Mouse (Mus musculus) hindbrain, postnatal 0 days (tissue): Measurements from ENCODE around the gene Ror2. TPM values are rescaled to one million over a fixed set of nuclear protein-coding genes. Genes with fewer than 3 reads are reported as not detected.

Experiments used
- ATAC-seq: fragments of 200-750 bp; cut with Nextera tagmentation; 2 replicates; pipeline ENCODE4 v1.8.0; 2017; ENCODE audit warnings: mild to moderate bottlenecking, moderate TSS enrichment, moderate library complexity
- DNase-seq: peaks from one replicate; pipeline ENCODE4 v3.0.0-alpha.2; 2015; ENCODE audit warnings: low spot score
- H3K27ac ChIP-seq: fragments of 300-500 bp; sonication (generic); 2 replicates; pipeline ENCODE4 v1.5.1; 2014; ENCODE audit warnings: mild to moderate bottlenecking
- H3K27me3 ChIP-seq: fragments of 300-500 bp; sonication (generic); 2 replicates; pipeline ENCODE4 v1.6.1; 2014; ENCODE audit warnings: low read length, mixed read lengths; ENCODE audit not compliant: insufficient read depth
- H3K36me3 ChIP-seq: fragments of 300-500 bp; sonication (generic); 2 replicates; pipeline ENCODE4 v1.6.1; 2014; ENCODE audit warnings: low read length, mixed read lengths; ENCODE audit not compliant: insufficient read depth
- H3K4me1 ChIP-seq: fragments of 300-500 bp; sonication (generic); 2 replicates; pipeline ENCODE4 v1.6.1; 2014; ENCODE audit warnings: antibody characterized with exemption, low read length, mixed read lengths; ENCODE audit not compliant: insufficient read depth
- H3K4me2 ChIP-seq: fragments of 300-500 bp; sonication (generic); 2 replicates; pipeline ENCODE4 v1.6.1; 2014; ENCODE audit warnings: low read depth, mild to moderate bottlenecking, low read length, moderate library complexity, mixed read lengths
- H3K4me3 ChIP-seq: fragments of 300-500 bp; sonication (generic); 2 replicates; pipeline ENCODE4 v1.5.1; 2014; ENCODE audit warnings: low read length
- H3K9ac ChIP-seq: fragments of 300-500 bp; sonication (generic); replicated peaks from 2 replicates; pipeline ENCODE4 v1.6.1; 2014; ENCODE audit warnings: mild to moderate bottlenecking, low read length, moderate library complexity, mixed read lengths
- H3K9me3 ChIP-seq: fragments of 300-500 bp; sonication (generic); 2 replicates; pipeline ENCODE4 v1.6.1; 2016; ENCODE audit warnings: low read length, mixed read lengths
- CTCF ChIP-seq: IDR thresholded peaks from 2 replicates; pipeline ENCODE4 v1.5.1; 2016; ENCODE audit warnings: antibody characterized with exemption, control low read depth, low read depth
- WGBS: fragments of 180-500 bp; shearing (Covaris S2); extraction: QIAGEN DNeasy Blood & Tissue Kit; methylation state at CpG from one replicate; pipeline ENCODE4 v1.1.7; 2014; 5-methylcytosine and 5-hydroxymethylcytosine counted together
- polyA plus RNA-seq: library from polyadenylated mRNA; unstranded; fragments of >200 nt; fragmentation: Nextera tagmentation; extraction: Ambion mirVana; gene quantifications from 2 replicates; pipeline ENCODE4 v1.2.1, GENCODE M21; 2015
- total RNA-seq: library from RNA; depleted of rRNA; stranded (reverse); fragments of >200 nt; gene quantifications from 2 replicates; pipeline ENCODE4 v1.2.3, GENCODE M21; 2014

The Ror2 gene
- total and polyA plus RNA-seq, 2 experiments from 2014 or later, result 2.5 to 7.5 TPM

DNA sequence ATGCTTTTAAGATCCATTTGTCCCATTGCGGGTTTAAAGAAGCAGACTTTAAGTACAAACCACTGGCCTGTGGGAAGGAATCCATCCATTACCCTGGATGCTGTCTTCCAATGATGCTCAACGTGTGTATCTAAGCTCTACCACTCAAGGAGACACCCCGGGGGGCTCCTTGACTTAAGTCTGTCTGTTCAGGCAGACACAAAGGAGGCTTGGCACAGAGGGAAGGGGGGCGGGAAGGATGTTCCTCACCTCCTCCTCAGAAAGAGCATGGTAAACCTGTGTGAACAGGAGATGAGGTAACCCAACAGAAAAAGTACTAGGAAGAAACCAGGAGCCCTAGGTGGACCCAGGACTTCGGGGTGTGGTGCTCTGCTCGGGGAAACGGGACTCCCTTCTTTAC lies 50.0 kb downstream of the Ror2 start:
- ATAC-seq, result peak; percentile 6; the same call in 1 of the 2 replicates
- H3K27ac ChIP-seq, result peak overlapping the region; percentile 52; the same call in 1 of the 2 replicates

DNA sequence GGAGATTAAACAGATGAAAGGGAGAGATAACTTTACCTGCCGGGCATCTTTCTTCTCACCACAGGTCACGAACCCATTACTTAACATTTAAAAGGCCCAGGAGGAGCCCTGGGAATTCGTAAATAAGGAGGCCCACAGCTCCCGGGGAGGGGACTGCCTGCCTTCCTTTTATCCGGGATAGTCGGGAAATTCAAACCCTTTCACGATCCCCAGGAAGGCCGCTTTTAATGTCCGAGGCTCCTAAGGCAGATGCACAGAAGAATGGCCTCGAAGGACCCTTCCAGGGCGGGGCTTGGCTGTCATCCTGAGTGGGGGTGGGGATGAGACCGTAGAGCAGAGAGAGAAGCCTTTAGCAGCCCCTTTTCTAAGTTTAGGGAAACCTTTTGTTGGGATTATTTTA lies 51.1 kb downstream of the Ror2 start:
- 20% methylated on average over 12 of the region's 12 CpGs for WGBS
- ATAC-seq, result no peak
- no peak overlapping the region for H3K9ac ChIP-seq
- no peak overlapping the region for H3K27ac ChIP-seq
- no peaks in the 10 kb centered on the region for H3K36me3 ChIP-seq
- H3K4me3 ChIP-seq, result no peak overlapping the region
- no peak overlapping the region for H3K4me2 ChIP-seq
- peak; percentile 18 for DNase-seq
- H3K4me1 ChIP-seq, result peaks cover 16% of the 10 kb centered on the region; the same call in 1 of the 2 replicates
- TF ChIP-seq CTCF, result no peak
- no peaks in the 10 kb centered on the region for H3K9me3 ChIP-seq
- no peaks in the 10 kb centered on the region for H3K27me3 ChIP-seq

More for the DNA sequence above, 50.0 kb downstream of the Ror2 start:
- peak; percentile 13 for DNase-seq
- no peak overlapping the region for H3K4me2 ChIP-seq
- TF ChIP-seq CTCF, result no peak
- H3K27me3 ChIP-seq, result no peaks in the 10 kb centered on the region
- WGBS, result 23% methylated on average over 7 of the region's 7 CpGs
- no peaks in the 10 kb centered on the region for H3K36me3 ChIP-seq
- no peaks in the 10 kb centered on the region for H3K9me3 ChIP-seq
- H3K4me1 ChIP-seq, result peaks cover 16% of the 10 kb centered on the region; the same call in 1 of the 2 replicates
- H3K4me3 ChIP-seq, result no peak overlapping the region
- no peak overlapping the region for H3K9ac ChIP-seq

DNA sequence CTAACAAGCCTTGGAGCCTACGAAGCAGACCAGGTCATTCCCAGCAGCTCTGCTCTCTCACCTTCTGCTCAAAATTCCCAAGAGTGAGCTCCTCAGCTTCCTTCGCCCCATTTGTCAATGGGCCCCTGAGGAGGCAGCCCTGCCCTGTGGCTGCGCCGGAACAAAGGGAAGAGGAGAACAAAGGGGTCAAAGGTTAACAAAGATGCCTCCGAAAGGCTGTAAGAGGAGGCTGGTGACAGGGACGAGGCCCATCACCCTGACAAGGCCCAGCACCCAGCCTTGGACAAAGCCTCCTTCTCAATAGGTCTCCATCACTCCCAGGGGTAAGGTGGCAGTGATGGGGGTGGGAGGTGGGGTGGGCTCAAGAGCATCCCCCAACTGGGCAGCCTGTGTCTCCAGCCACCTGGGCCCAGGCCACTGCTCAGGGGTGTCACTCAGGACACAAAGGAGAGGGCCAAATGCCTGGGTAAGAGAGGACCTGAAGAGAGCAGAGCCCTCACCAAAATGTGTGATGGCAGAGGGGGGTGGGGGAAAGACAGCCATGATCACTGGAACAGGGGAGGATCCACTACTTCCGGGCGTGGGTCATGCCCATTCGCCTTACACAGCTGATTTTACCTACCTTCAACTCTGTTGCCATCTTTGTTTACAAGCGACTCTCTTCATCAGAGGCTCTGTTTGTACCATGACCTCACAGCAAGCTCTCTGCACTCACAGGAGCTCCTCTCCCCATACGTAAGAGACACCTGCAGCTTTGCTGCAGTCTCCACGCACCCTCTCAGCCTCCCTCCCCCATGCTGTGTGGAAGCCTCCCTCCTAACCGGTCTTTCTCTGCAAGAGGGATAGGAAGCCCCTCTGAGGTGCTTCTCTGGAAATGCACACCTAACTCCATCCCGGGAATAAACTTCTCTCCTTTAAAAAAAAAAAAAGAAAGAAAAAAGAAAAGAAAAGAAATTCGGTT lies 51.8 kb downstream of the Ror2 start:
- 37% methylated on average over 15 of the region's 15 CpGs for WGBS

DNA sequence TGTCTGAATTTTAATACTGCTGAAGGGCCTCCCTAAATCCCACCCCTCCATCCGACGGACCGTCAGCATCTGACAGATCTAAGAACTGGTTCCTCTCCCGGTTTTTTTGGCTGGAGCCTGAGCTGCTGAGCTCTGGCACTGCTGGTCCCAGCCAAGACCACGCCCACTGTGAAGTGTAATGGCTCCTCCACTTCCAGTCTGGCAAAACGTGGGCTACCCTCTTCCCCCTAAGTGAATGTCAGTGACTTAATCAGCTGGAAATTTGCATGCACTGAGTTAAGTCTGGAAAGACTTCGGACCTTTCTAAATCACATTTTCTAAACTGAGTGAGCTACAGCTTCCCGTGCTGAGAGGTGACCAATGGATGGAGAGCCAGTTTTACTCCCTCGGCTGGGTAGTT lies 52.5 kb downstream of the Ror2 start:
- no peak overlapping the region for H3K27ac ChIP-seq
- no peaks in the 10 kb centered on the region for H3K36me3 ChIP-seq
- DNase-seq, result peak; percentile 77
- TF ChIP-seq CTCF, result no peak
- H3K9ac ChIP-seq, result no peak overlapping the region
- WGBS, result 16% methylated on average over 9 of the region's 9 CpGs
- no peaks in the 10 kb centered on the region for H3K9me3 ChIP-seq
- no peaks in the 10 kb centered on the region for H3K27me3 ChIP-seq
- H3K4me3 ChIP-seq, result no peak overlapping the region
- 0 out of 2 replicates have a peak overlapping the region, but pooled peaks have one; percentile 23 for H3K4me2 ChIP-seq
- peaks cover 16% of the 10 kb centered on the region; the same call in 1 of the 2 replicates for H3K4me1 ChIP-seq
- peak; percentile 65 for ATAC-seq

More for the DNA sequence above, 51.8 kb downstream of the Ror2 start:
- ATAC-seq (0 out of 2 replicates have a peak, but pooled peaks have one; percentile 10), DNase-seq (no peak)
- Histone ChIP-seq H3K4me3 (no peak overlapping the region), H3K27me3 (no peaks in the 10 kb centered on the region), H3K36me3 (no peaks in the 10 kb centered on the region), H3K9ac (no peak overlapping the region), H3K4me2 (no peak overlapping the region), H3K4me1 (peaks cover 16% of the 10 kb centered on the region; the same call in 1 of the 2 replicates), H3K9me3 (no peaks in the 10 kb centered on the region), H3K27ac (no peak overlapping the region)
- no peak for TF ChIP-seq CTCF

DNA sequence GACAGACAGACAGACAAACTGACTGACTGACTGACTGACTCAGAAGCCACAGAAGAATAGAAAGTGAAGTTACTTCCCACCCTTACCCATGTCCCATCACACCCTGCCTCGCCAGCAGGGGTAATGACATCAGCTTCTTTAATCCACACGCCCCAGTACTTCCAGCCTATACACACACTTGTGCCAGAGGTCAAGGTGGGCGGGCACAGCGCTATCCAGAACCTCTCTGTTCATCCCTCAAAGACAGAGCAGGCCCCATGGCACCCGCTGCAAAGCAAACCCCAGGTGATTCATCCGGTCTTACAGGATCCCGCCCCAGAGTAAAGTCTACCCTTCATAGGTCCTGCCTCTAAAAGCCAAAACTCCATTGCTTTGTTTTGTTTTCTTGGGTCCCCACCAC lies 53.5 kb downstream of the Ror2 start:
- H3K4me1 ChIP-seq, result peaks cover 16% of the 10 kb centered on the region; the same call in 1 of the 2 replicates
- H3K9me3 ChIP-seq, result no peaks in the 10 kb centered on the region
- no peaks in the 10 kb centered on the region for H3K36me3 ChIP-seq
- TF ChIP-seq CTCF, result no peak
- no peak overlapping the region for H3K9ac ChIP-seq
- no peak overlapping the region for H3K4me3 ChIP-seq
- no peak for ATAC-seq
- no peak overlapping the region for H3K27ac ChIP-seq
- 48% methylated on average over 7 of the region's 7 CpGs for WGBS
- H3K27me3 ChIP-seq, result no peaks in the 10 kb centered on the region
- DNase-seq, result no peak
- H3K4me2 ChIP-seq, result no peak overlapping the region

DNA sequence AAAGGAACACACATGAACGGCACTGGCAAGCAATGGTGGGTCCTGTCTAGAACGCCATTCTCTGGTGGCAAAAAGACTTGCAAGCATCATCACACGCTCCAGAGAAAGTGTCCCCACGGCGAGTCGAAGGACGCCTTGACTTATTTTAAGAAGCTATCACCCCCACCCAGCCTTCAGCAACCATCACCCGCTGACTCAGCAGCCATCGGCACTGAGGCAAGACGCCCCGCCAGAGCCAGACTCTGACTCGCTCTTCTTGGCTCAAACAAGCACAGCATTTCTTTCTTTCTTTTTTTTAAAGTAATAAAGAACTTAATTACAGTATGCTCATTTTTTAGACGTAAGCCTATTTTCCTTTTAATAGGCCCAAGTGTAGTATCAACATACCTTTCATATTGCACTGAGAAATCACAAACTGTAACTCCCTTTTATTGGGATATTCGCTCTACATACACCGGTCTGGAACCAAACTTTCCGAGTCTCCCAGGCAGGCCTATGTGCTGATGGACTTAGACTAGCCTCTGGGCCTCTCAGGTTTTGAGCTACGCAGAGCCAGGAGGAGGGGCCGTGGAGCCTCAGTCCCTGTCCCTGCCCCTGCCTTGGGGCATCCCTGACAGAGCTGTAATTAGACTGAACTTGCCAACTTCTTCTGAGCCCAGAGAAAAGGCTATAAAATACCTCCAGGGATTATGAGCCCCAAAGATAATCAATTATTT lies 55.3 kb downstream of the Ror2 start:
- TF ChIP-seq CTCF, result no peak
- Histone ChIP-seq H3K4me3 (no peak overlapping the region), H3K36me3 (no peaks in the 10 kb centered on the region), H3K4me2 (no peak overlapping the region), H3K9ac (no peak overlapping the region), H3K27ac (no peak overlapping the region), H3K9me3 (no peaks in the 10 kb centered on the region), H3K27me3 (no peaks in the 10 kb centered on the region), H3K4me1 (peaks cover 11% of the 10 kb centered on the region; the same call in 1 of the 2 replicates)
- DNase-seq (no peak), ATAC-seq (no peak)
- WGBS, result 69% methylated on average over 18 of the region's 18 CpGs
